Mouse (Mus musculus) CD8-positive naive resting alpha-beta T cell, adult 2 months (primary cell): Measurements from ENCODE around the gene Bend6.
A peak's percentile ranks its signal among the peaks of the same experiment; 100 is the strongest.

Experiments
- DNase-seq, 2 experiments: peaks; one replicate each; pipeline ENCODE4 v3.0.0; 2022; ENCODE audit warnings: low read depth in 2 of 2, low spot score in 2 of 2

The Bend6 gene

DNA sequence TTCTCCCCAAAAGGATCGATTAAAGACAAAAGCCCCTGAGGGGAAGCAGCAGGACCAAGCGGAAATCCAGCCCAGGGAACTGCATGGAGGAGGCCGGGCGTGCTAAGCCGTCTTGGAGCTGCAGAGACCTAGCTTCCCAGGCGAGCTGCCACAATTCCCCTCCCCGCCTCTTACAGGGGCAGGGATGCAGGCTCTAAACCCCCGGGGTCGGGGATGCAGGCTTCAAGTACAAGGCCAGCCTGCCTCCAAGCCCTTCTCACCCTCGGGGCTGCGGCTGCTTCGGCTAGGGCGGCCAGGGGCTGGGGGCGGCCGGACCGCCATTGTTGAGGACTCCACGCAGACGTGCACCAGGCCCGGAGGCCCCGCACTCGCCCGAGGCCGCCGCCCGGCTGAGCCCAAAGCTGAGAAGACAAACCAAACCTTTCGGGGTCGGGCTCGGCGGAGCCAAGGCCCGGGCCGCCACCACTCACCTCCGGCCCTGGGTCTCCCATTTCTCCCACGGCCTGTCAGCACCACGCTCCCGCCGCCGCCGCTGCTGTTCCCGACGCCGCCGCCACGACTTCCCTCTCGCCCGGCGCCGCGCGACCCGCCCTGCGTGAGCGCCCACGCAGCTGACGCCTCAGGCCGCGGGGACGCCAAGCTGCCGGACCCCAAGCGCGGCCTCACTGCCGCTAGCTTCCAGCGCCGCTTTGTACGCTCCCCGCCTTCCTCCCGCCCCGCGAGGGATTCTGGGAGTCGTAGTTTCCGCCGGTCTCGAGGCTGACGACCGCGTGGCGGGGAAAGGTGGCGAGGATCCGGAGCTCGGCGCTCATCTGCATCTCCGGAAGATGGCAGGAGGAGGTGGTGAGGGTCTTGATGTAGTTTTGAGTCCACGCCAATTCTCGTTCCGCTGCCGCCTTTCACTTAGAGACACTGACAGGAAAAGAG, 93.5 kb downstream of the Bend6 start, which contains the start of gene Zfp451:
Zfp451 (minus strand) TSS at position 728 of the 927 bp plus-strand sequence.
- peak; percentile 68 to 80 for DNase-seq

DNA sequence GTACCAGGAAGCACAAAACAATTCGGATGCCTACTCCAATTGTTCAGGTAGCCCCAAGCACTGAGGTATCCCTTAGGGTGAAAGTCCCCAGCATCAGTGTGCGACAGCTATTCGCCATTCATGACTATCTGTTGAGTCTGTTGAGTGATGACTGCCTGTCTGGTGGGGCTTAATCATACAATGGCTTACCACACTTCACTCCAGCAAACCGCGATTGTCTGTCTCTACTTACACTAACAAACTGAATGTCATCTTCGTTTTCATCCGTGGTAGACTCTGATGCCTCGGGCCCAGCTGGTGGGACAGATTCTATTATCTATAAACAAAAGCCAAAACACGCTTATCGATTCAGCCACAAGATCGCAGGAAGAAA, 94.1 kb downstream of the Bend6 start:
- DNase-seq, result peak in 1 of 2 experiments; percentile 1

DNA sequence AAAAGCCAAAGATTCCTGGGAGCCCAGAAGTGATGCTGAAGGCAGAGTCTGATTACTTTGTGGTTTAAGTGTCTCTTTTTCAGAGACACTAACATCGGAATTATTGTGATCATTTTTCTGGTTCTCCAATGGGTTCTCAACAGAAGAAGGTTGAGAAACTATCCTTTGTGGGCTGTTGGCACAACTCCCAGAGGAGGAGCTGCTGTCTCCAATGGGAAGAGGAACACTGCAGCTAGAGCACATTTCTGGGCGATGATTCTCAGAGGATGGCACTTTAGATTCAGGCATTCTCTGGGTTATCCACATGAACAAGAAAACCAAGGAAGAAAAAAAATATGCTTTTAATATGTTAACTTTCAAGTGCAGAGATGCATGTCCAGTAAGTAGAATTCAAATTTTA, 104.3 kb downstream of the Bend6 start:
- no peak for DNase-seq
